Comparison of ENCODE assay signal across 20 mouse cellular contexts in genomic region chr7:91414749-91415148, GRCm38 (mm10).
DNase-seq lines count a peak whose midpoint lies in the region; ATAC-seq lines count a peak whose summit lies in the region.
"Had no signal": no experiment of that assay in that cellular context is flagged by ENCODE, and none has a peak within 500 bp of the region (broad histone marks: within the 10 kb centered on the region; RNA-seq: fewer than 3 reads in every experiment).

No protein-coding gene starts in this region.

- ATAC-seq in CD4-positive, CD25-positive, alpha-beta regulatory T cell, adult 4 months = no peak
- no peak for ATAC-seq in megakaryocyte progenitor cell, adult 5-6 weeks (replicated peaks; ENCODE audit: poor library complexity)
- ATAC-seq: forebrain, embryonic 14.5 days; hindbrain, embryonic 16.5 days; intestine, embryonic 15.5 days; liver, postnatal 0 days; lung, postnatal 0 days had no signal

- peak; percentile 60 to 77 for DNase-seq in frontal cortex, adult 2 months (ENCODE audit: extremely low spot score in 1 of 2, low spot score in 1 of 2)
- no peak for DNase-seq in frontal cortex, postnatal 14 days (ENCODE audit: low spot score in 2 of 2)
- peak; percentile 76 for DNase-seq in right cerebral cortex, adult 18-20 months
- no peak for DNase-seq in right cerebral cortex, postnatal 25 days
- peak; percentile 41 to 56 for DNase-seq in layer of hippocampus, postnatal 36 days
- DNase-seq in telencephalon, adult 2 months (ENCODE audit: low read depth, low spot score) = peak; percentile 88
- DNase-seq: cerebellum, postnatal 36 days; gastrocnemius, adult 2 months; heart, postnatal 4 days; kidney, adult 8-10 months; kidney, postnatal 10 days; liver, postnatal 0 days; thymus, adult 18-20 months; thymus, postnatal 36 days had no signal

Comparison
In these comparisons a context has a peak if more than half of its experiments do, and no peak if none do; other contexts are left out.
1. DNase-seq: peak in frontal cortex, adult 2 months (2 of 2), right cerebral cortex, adult 18-20 months (single experiment), layer of hippocampus, postnatal 36 days (2 of 2) and telencephalon, adult 2 months (single experiment); none in frontal cortex, postnatal 14 days (0 of 2) and right cerebral cortex, postnatal 25 days (single experiment).